Mouse (Mus musculus) lung, adult 2 months (tissue): ENCODE results near the gene Atf6b.

Source experiments
- CTCF ChIP-seq: fragments of 200-500 bp; IDR thresholded peaks from 2 replicates; pipeline ENCODE4 v1.5.1; 2011; ENCODE audit warnings: mild to moderate bottlenecking, low read length, control low read depth; ENCODE audit not compliant: insufficient read depth
- POLR2A ChIP-seq: fragments of 200-500 bp; IDR thresholded peaks from 2 replicates; pipeline ENCODE4 v1.6.1; 2011; ENCODE audit warnings: low read depth, mild to moderate bottlenecking, control low read depth, low read length, borderline replicate concordance; ENCODE audit errors: extremely low read depth

DNA sequence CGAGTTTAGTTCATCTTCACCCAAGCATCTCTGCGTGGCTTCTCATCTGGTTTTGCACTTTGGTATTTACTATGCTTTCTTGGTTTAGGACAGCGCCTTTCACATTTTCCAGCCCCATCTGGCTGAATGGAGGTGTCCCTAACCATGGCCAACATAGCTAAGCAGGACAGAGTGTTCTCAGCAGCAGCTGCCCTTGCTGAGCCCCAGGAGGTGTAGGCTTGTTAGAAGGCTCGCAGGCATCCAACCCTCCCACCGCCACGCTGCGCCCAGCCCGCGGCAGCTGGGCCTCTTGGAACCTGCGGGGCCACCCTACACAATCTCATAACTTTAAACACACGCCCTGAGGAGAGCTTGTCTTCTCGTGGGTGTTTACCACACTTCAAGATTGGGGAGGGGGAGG is 29.7 kb downstream of the Atf6b start:
- no peak for TF ChIP-seq CTCF
- no peak for TF ChIP-seq POLR2A
